Mouse (Mus musculus) kidney, embryonic 14.5 days (tissue): Measurements from ENCODE around the gene Iqgap1. TPM values are rescaled to one million over a fixed set of nuclear protein-coding genes. Genes with fewer than 3 reads are reported as not detected.

Experiments
- ATAC-seq: fragments of 200-750 bp; cut with Nextera tagmentation; 2 replicates; pipeline ENCODE4 v1.8.0; 2017; ENCODE audit warnings: moderate number of reproducible peaks, mild to moderate bottlenecking, moderate TSS enrichment, moderate library complexity; ENCODE audit not compliant: low FRiP score, low TSS enrichment
- H3K27ac ChIP-seq: fragments of 300-500 bp; sonication (generic); 2 replicates; pipeline ENCODE4 v1.5.1; 2014; ENCODE audit warnings: low read depth, mild to moderate bottlenecking, low read length, moderate library complexity, mixed read lengths
- H3K27me3 ChIP-seq: fragments of 300-500 bp; sonication (generic); 2 replicates; pipeline ENCODE4 v1.6.1; 2014; ENCODE audit warnings: mild to moderate bottlenecking, low read length; ENCODE audit not compliant: control insufficient read depth, insufficient read depth
- H3K36me3 ChIP-seq: fragments of 300-500 bp; sonication (generic); 2 replicates; pipeline ENCODE4 v1.6.1; 2014; ENCODE audit warnings: low read length, mixed read lengths; ENCODE audit not compliant: control insufficient read depth, insufficient read depth
- H3K4me1 ChIP-seq: fragments of 300-500 bp; sonication (generic); 2 replicates; pipeline ENCODE4 v1.6.1; 2014; ENCODE audit warnings: low read length, mixed read lengths; ENCODE audit not compliant: control insufficient read depth, insufficient read depth
- H3K4me2 ChIP-seq: fragments of 300-500 bp; sonication (generic); replicated peaks from 2 replicates; pipeline ENCODE4 v1.6.1; 2014; ENCODE audit warnings: low read depth, mild to moderate bottlenecking, low read length
- H3K4me3 ChIP-seq: fragments of 300-500 bp; sonication (generic); 2 replicates; pipeline ENCODE4 v1.5.1; 2014; ENCODE audit warnings: mild to moderate bottlenecking, low read length
- H3K9ac ChIP-seq: fragments of 300-500 bp; sonication (generic); 2 replicates; pipeline ENCODE4 v1.6.1; 2014; ENCODE audit warnings: low read depth, mild to moderate bottlenecking, low read length, moderate library complexity
- H3K9me3 ChIP-seq: fragments of 300-500 bp; sonication (generic); 2 replicates; pipeline ENCODE4 v1.6.1; 2016; ENCODE audit warnings: low read length; ENCODE audit not compliant: control insufficient read depth
- WGBS: fragments of 180-500 bp; shearing (Covaris S2); extraction: QIAGEN DNeasy Blood & Tissue Kit; methylation state at CpG from one replicate; pipeline ENCODE4 v1.1.7; 2014; 5-methylcytosine and 5-hydroxymethylcytosine counted together
- polyA plus RNA-seq: library from polyadenylated mRNA; unstranded; fragments of >200 nt; fragmentation: Nextera tagmentation; extraction: Ambion mirVana; gene quantifications from 2 replicates; pipeline ENCODE4 v1.2.1, GENCODE M21; 2014

Gene Iqgap1
- polyA plus RNA-seq, 1 experiment from 2014 or later: 110 TPM

- peaks cover 35% of the 10 kb centered on the region for H3K36me3 ChIP-seq
- no peaks in the 10 kb centered on the region for H3K27me3 ChIP-seq
- no peak overlapping the region for H3K27ac ChIP-seq
- H3K9me3 ChIP-seq: no peaks in the 10 kb centered on the region
- H3K9ac ChIP-seq: no peak overlapping the region
- no peak overlapping the region for H3K4me3 ChIP-seq
- no peak for ATAC-seq
- no peak overlapping the region; the same call in 1 of the 2 replicates for H3K4me2 ChIP-seq
- WGBS: 89% methylated on average over 2 of the region's 2 CpGs
- peaks cover 17% of the 10 kb centered on the region; the same call in 1 of the 2 replicates for H3K4me1 ChIP-seq
These were observed 36.7 kb upstream of the Iqgap1 start for GRCm38 (mm10) chr7:80862475-80862874.

GRCm38 (mm10) chr7:80860729-80861274 is 35.0 kb upstream of the Iqgap1 start, which contains the start of gene Zscan2:
Gene Zscan2, plus strand, starts transcription at chr7:80860920.
- Histone ChIP-seq H3K9ac (peak within 1 kb of the TSS; percentile 90), H3K4me2 (peak within 1 kb of the TSS; percentile 85), H3K9me3 (no peaks in the 10 kb centered on the region), H3K4me1 (peaks cover 17% of the 10 kb centered on the region; the same call in 1 of the 2 replicates), H3K27ac (peak within 1 kb of the TSS; percentile 76), H3K4me3 (peak within 1 kb of the TSS; percentile 91), H3K27me3 (no peaks in the 10 kb centered on the region), H3K36me3 (peaks cover 26% of the 10 kb centered on the region)
- under 1% methylated on average over 40 of the region's 40 CpGs for WGBS
- peak; percentile 97 for ATAC-seq

- under 1% methylated on average over 13 of the region's 13 CpGs for WGBS
- peak; percentile 54; the same call in 1 of the 2 replicates for ATAC-seq
These were observed 34.5 kb upstream of the Iqgap1 start for GRCm38 (mm10) chr7:80860227-80860626.

DNA sequence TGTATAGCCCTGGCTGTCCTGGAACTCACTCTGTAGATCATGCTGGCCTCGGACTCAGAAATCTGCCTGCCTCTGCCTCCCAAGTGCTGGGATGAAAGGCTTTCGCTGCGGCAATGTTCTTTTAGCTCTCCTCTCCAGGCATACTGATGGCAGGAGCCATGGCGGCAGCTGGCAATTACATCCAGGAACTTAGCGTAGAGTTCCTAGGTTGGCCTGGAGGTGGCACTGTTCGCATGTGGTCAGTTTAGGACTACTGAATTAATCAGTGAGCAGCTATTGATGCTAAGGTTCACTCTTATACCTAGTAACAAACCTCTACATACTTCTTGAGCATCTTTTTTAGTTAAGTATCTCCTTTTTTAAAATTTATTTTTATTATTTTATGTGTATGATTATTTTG is 31.4 kb upstream of the Iqgap1 start:
- H3K27ac ChIP-seq: no peak overlapping the region
- H3K27me3 ChIP-seq: no peaks in the 10 kb centered on the region
- 32% methylated on average over 6 of the region's 6 CpGs for WGBS
- H3K9me3 ChIP-seq: no peaks in the 10 kb centered on the region
- H3K4me3 ChIP-seq: no peak overlapping the region
- no peak overlapping the region for H3K4me2 ChIP-seq
- H3K9ac ChIP-seq: no peak overlapping the region
- no peak for ATAC-seq
- H3K4me1 ChIP-seq: peaks cover 6% of the 10 kb centered on the region; the same call in 1 of the 2 replicates
- H3K36me3 ChIP-seq: no peaks in the 10 kb centered on the region

More at GRCm38 (mm10) chr7:80860227-80860626, 34.5 kb upstream of the Iqgap1 start:
- H3K4me2 ChIP-seq: peak overlapping the region; percentile 85
- H3K4me1 ChIP-seq: peaks cover 12% of the 10 kb centered on the region; the same call in 1 of the 2 replicates
- H3K27ac ChIP-seq: no peak overlapping the region
- peak overlapping the region; percentile 91 for H3K4me3 ChIP-seq
- no peaks in the 10 kb centered on the region for H3K27me3 ChIP-seq
- H3K9me3 ChIP-seq: no peaks in the 10 kb centered on the region
- peak overlapping the region; percentile 90 for H3K9ac ChIP-seq
- peaks cover 21% of the 10 kb centered on the region for H3K36me3 ChIP-seq

- ATAC-seq: no peak
- H3K9ac ChIP-seq: no peak overlapping the region
These were observed 29.5 kb upstream of the Iqgap1 start for GRCm38 (mm10) chr7:80855316-80855715.

GRCm38 (mm10) chr7:80853218-80853617 is 27.4 kb upstream of the Iqgap1 start:
- no peak overlapping the region for H3K9ac ChIP-seq
- H3K9me3 ChIP-seq: no peaks in the 10 kb centered on the region
- no peaks in the 10 kb centered on the region for H3K36me3 ChIP-seq
- H3K4me3 ChIP-seq: no peak overlapping the region
- H3K27ac ChIP-seq: no peak overlapping the region
- no peak overlapping the region for H3K4me2 ChIP-seq
- ATAC-seq: no peak
- no peaks in the 10 kb centered on the region for H3K4me1 ChIP-seq
- H3K27me3 ChIP-seq: no peaks in the 10 kb centered on the region
- 90% methylated on average over 3 of the region's 3 CpGs for WGBS

More at GRCm38 (mm10) chr7:80855316-80855715, 29.5 kb upstream of the Iqgap1 start:
- Histone ChIP-seq H3K27me3 (no peaks in the 10 kb centered on the region), H3K4me2 (no peak overlapping the region), H3K27ac (no peak overlapping the region), H3K9me3 (no peaks in the 10 kb centered on the region), H3K36me3 (no peaks in the 10 kb centered on the region), H3K4me1 (no peaks in the 10 kb centered on the region), H3K4me3 (no peak overlapping the region)

GRCm38 (mm10) chr7:80850520-80850919 is 24.7 kb upstream of the Iqgap1 start:
- WGBS: 90% methylated on average over 5 of the region's 5 CpGs
- H3K27ac ChIP-seq: no peak overlapping the region
- H3K27me3 ChIP-seq: no peaks in the 10 kb centered on the region
- no peaks in the 10 kb centered on the region for H3K36me3 ChIP-seq
- no peak overlapping the region for H3K9ac ChIP-seq
- no peak for ATAC-seq
- no peak overlapping the region for H3K4me2 ChIP-seq
- no peak overlapping the region for H3K4me3 ChIP-seq
- H3K9me3 ChIP-seq: no peaks in the 10 kb centered on the region
- no peaks in the 10 kb centered on the region for H3K4me1 ChIP-seq

GRCm38 (mm10) chr7:80849710-80850109 is 23.9 kb upstream of the Iqgap1 start:
- peak; percentile 60; the same call in 1 of the 2 replicates for ATAC-seq
- WGBS: 27% methylated on average over 4 of the region's 4 CpGs
- H3K4me3 ChIP-seq: no peak overlapping the region

DNA sequence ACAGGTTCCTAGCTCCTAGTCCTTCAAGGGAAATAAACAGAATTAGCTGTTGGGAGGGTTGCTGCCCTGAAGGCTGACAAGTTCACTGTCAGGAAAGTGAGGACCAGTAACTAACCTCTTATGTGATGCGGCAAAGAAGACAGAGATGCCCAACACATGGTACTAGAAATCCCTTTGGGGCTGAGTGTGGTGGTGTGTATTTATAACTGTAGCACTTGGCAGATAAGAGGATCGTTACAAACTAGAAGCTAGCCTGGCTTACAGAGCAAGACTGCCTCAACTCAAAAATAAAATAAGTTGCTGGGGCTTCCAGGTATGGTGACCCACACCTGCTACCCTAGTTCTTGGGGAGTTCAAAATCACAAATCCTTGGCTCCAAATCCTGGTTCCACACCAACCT is 23.5 kb upstream of the Iqgap1 start:
- Histone ChIP-seq H3K9ac (peak overlapping the region; percentile 14; the same call in 1 of the 2 replicates), H3K4me1 (no peaks in the 10 kb centered on the region), H3K27ac (no peak overlapping the region), H3K4me3 (no peak overlapping the region), H3K36me3 (no peaks in the 10 kb centered on the region), H3K4me2 (no peak overlapping the region), H3K27me3 (no peaks in the 10 kb centered on the region), H3K9me3 (no peaks in the 10 kb centered on the region)
- whole genome bisulfite sequencing: 82% methylated on average over 2 of the region's 2 CpGs
- ATAC-seq: no peak

More at GRCm38 (mm10) chr7:80849710-80850109, 23.9 kb upstream of the Iqgap1 start:
- no peaks in the 10 kb centered on the region for H3K36me3 ChIP-seq
- H3K9me3 ChIP-seq: no peaks in the 10 kb centered on the region
- no peaks in the 10 kb centered on the region for H3K27me3 ChIP-seq
- H3K4me1 ChIP-seq: no peaks in the 10 kb centered on the region
- H3K4me2 ChIP-seq: no peak overlapping the region
- H3K27ac ChIP-seq: no peak overlapping the region
- no peak overlapping the region for H3K9ac ChIP-seq
